Mouse (Mus musculus) megakaryocyte, embryonic 14.5 days (primary cell): Measurements from ENCODE around the gene Kcnh1.

Experiments used
- FLI1 ChIP-seq: IDR thresholded peaks from 2 replicates; pipeline ENCODE4 v1.6.1; 2012; ENCODE audit warnings: low read length, inconsistent platforms, mixed read lengths
- GATA1 ChIP-seq: IDR thresholded peaks from 3 replicates; pipeline ENCODE4 v1.6.1; 2012; ENCODE audit warnings: mixed read lengths, low read length, inconsistent platforms, borderline replicate concordance

- TF ChIP-seq GATA1 (no peak), FLI1 (no peak)
These were observed 231.0 kb downstream of the Kcnh1 start for GRCm38 (mm10) chr1:192421377-192422166.
